Mouse (Mus musculus) heart, adult 9 months (tissue): ENCODE measurements around the gene Prrc2a.

Experiments used
- DNase-seq, 2 experiments: peaks; one replicate each; pipeline ENCODE4 v3.0.0; 2022; ENCODE audit warnings: low spot score in 2 of 2

Gene Prrc2a

GRCm38 (mm10) chr17:35164568-35165450 lies at the start of gene Prrc2a:
TSS of gene Prrc2a (minus strand) at chr17:35164897.
- peak; percentile 99 for DNase-seq

GRCm38 (mm10) chr17:35213071-35213470 lies 48.4 kb upstream of the Prrc2a start:
- no peak for DNase-seq

- no peak for DNase-seq
These were observed 45.9 kb upstream of the Prrc2a start for GRCm38 (mm10) chr17:35210593-35210992.

- peak; percentile 50 to 62 for DNase-seq
These were observed 45.3 kb upstream of the Prrc2a start for GRCm38 (mm10) chr17:35209785-35210535.

GRCm38 (mm10) chr17:35205380-35205769 lies 40.7 kb upstream of the Prrc2a start:
- DNase-seq = no peak

- no peak for DNase-seq
These were observed 40.0 kb upstream of the Prrc2a start, which contains the start of gene Lta for GRCm38 (mm10) chr17:35204494-35205379. TSS of gene Lta (minus strand) at chr17:35205351.

- DNase-seq = no peak
These were observed 37.7 kb upstream of the Prrc2a start for GRCm38 (mm10) chr17:35202442-35202841.

GRCm38 (mm10) chr17:35201787-35202186 lies 37.1 kb upstream of the Prrc2a start, which contains the start of gene Tnf:
TSS of gene Tnf (minus strand) at chr17:35202007.
- peak; percentile 77 to 83 for DNase-seq

GRCm38 (mm10) chr17:35201128-35201527 lies 36.4 kb upstream of the Prrc2a start:
- no peak for DNase-seq

- DNase-seq = peak in 1 of 2 experiments; percentile 57
These were observed 35.7 kb upstream of the Prrc2a start for GRCm38 (mm10) chr17:35200398-35200797.

GRCm38 (mm10) chr17:35198946-35199345 lies 34.2 kb upstream of the Prrc2a start:
- no peak for DNase-seq

- no peak for DNase-seq
These were observed 33.3 kb upstream of the Prrc2a start for GRCm38 (mm10) chr17:35198029-35198428.

GRCm38 (mm10) chr17:35197126-35197525 lies 32.4 kb upstream of the Prrc2a start:
- no peak for DNase-seq

- DNase-seq = no peak
These were observed 31.6 kb upstream of the Prrc2a start for GRCm38 (mm10) chr17:35196321-35196641.

- peak; percentile 69 to 76 for DNase-seq
These were observed 31.1 kb upstream of the Prrc2a start for GRCm38 (mm10) chr17:35195631-35196320.

- no peak for DNase-seq
These were observed 30.3 kb upstream of the Prrc2a start for GRCm38 (mm10) chr17:35194844-35195630.

GRCm38 (mm10) chr17:35193881-35194843 lies 29.5 kb upstream of the Prrc2a start, which contains the start of gene Ltb:
TSS of gene Ltb (plus strand) at chr17:35194439.
- DNase-seq = no peak

GRCm38 (mm10) chr17:35192924-35193323 lies 28.2 kb upstream of the Prrc2a start:
- no peak for DNase-seq

- no peak for DNase-seq
These were observed 27.0 kb upstream of the Prrc2a start for GRCm38 (mm10) chr17:35191723-35192122.
